Mouse (Mus musculus) midbrain, embryonic 10.5 days (tissue): Measurements from ENCODE around the gene Scrg1. TPM values are rescaled to one million over a fixed set of nuclear protein-coding genes. Genes with fewer than 3 reads are reported as not detected.

Source experiments
- DNase-seq: peaks from one replicate; pipeline ENCODE4 v3.0.0-alpha.2; 2017; ENCODE audit warnings: low spot score
- H3K27ac ChIP-seq: fragments of 300-500 bp; sonication (generic); replicated peaks from 2 replicates; pipeline ENCODE4 v1.5.1; 2016; ENCODE audit warnings: mild to moderate bottlenecking
- H3K27me3 ChIP-seq: fragments of 300-500 bp; sonication (generic); 2 replicates; pipeline ENCODE4 v1.6.1; 2016; ENCODE audit warnings: low read depth, mild to moderate bottlenecking; ENCODE audit not compliant: poor library complexity, severe bottlenecking
- H3K36me3 ChIP-seq: fragments of 300-500 bp; sonication (generic); 2 replicates; pipeline ENCODE4 v1.6.1; 2016; ENCODE audit warnings: mild to moderate bottlenecking, moderate library complexity
- H3K4me1 ChIP-seq: fragments of 300-500 bp; sonication (generic); 2 replicates; pipeline ENCODE4 v1.6.1; 2016
- H3K4me3 ChIP-seq: fragments of 300-500 bp; sonication (generic); 2 replicates; pipeline ENCODE4 v1.5.1; 2016; ENCODE audit warnings: mild to moderate bottlenecking, moderate library complexity
- H3K9me3 ChIP-seq: fragments of 300-500 bp; sonication (generic); replicated peaks from 2 replicates; pipeline ENCODE4 v1.6.1; 2016; ENCODE audit warnings: mild to moderate bottlenecking
- WGBS: fragments of 180-500 bp; shearing (Covaris S2); methylation state at CpG from one replicate; pipeline ENCODE4 v1.1.7; 2016; 5-methylcytosine and 5-hydroxymethylcytosine counted together
- polyA plus RNA-seq: library from polyadenylated mRNA; unstranded; fragments of >200 nt; fragmentation: Nextera tagmentation; extraction: Ambion mirVana; gene quantifications from 2 replicates; pipeline ENCODE4 v1.2.1, GENCODE M21; 2016

Gene Scrg1
- polyA plus RNA-seq, 1 experiment from 2014 or later = 0.35 TPM

DNA sequence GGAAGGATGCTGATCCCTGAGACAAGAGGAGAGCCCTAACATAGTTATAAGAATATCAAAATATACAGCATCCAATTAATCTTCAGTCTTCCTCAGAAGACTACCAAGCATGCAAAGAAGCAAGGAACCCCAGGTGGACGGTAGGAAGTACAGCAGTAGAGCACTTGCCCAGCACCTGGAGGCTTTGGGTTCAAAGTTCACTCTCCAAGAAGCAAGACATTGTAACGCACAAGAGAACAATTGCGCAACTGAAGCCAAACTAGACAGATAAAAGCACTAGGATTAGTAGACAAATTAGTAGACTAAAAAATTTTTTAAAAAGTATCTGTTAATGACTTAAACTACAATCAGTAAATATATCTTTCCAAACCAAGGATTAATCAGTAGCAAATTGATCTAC lies 8.0 kb downstream of the Scrg1 start:
- Histone ChIP-seq H3K9me3 (no peaks in the 10 kb centered on the region), H3K4me1 (no peaks in the 10 kb centered on the region), H3K27ac (no peak overlapping the region), H3K36me3 (no peaks in the 10 kb centered on the region), H3K27me3 (no peaks in the 10 kb centered on the region), H3K4me3 (no peak overlapping the region)
- DNase-seq = no peak
- 85% methylated on average over 3 of the region's 3 CpGs for WGBS

DNA sequence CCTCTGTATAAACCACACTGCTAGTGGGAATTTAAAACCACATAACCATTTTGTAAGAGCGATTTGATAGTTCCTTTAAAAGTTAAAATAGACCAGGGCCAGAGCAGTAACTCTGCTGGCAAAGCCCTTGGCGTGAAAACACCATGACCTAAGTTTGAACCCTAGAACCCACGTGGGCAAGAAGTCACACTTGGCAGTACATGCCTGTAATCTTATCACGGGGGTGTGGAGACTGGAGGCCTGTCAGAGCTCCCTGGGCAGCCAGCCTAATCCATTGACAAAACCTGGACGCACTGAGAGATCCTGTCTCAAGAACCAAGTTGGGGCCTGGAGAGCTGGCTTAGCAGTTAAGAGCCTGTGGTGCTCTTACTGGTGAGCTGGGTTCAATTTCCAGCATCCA lies 12.9 kb downstream of the Scrg1 start:
- H3K27me3 ChIP-seq = no peaks in the 10 kb centered on the region
- no peaks in the 10 kb centered on the region for H3K36me3 ChIP-seq
- WGBS = 65% methylated on average over 5 of the region's 5 CpGs
- no peak overlapping the region for H3K4me3 ChIP-seq
- H3K9me3 ChIP-seq = no peaks in the 10 kb centered on the region
- no peak overlapping the region for H3K27ac ChIP-seq
- no peaks in the 10 kb centered on the region for H3K4me1 ChIP-seq
- DNase-seq = no peak

DNA sequence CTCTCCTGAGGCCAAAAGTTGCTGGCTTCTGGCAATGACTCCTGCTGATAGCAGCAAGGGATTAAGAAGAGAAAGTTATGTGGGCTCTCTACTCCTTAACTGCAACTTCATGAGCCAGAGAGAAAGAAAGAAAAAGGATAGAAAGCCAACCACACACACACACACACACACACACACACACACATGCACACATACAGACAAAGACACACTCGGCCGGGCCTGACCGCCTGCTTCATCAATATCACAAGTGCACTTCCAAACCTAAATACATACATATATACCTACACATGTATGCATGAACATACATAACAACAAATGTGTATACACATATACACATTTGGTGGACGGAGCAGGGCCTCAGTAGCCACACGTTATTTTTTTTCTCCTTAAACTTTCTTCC lies 15.1 kb downstream of the Scrg1 start:
- Histone ChIP-seq H3K27me3 (no peaks in the 10 kb centered on the region), H3K36me3 (no peaks in the 10 kb centered on the region), H3K4me1 (no peaks in the 10 kb centered on the region), H3K27ac (no peak overlapping the region), H3K9me3 (no peaks in the 10 kb centered on the region), H3K4me3 (no peak overlapping the region)
- 92% methylated on average over 5 of the region's 5 CpGs for WGBS
- DNase-seq = no peak

DNA sequence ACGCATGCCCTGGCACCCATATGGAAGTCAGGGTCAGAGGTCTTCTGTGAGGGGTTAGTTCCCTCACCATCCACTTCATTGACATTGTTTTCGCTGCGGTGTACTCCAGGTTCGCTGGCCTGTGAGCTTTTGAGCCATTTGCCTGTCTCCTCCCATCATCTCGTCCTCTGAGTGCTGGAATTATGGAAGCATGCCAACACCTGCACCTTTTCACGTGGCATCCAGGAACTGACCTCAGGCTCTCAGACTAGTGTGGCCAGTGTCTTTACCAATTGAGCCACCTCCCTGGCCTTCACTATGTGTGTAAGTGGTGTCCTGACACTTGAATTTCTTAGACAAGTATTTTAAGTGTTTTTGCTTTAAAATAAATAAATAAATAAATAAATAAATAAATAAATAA lies 18.0 kb downstream of the Scrg1 start:
- no peaks in the 10 kb centered on the region for H3K9me3 ChIP-seq
- no peak overlapping the region for H3K27ac ChIP-seq
- DNase-seq = no peak
- no peak overlapping the region for H3K4me3 ChIP-seq
- no peaks in the 10 kb centered on the region for H3K27me3 ChIP-seq
- WGBS = 84% methylated on average over 6 of the region's 6 CpGs
- no peaks in the 10 kb centered on the region for H3K4me1 ChIP-seq
- no peaks in the 10 kb centered on the region for H3K36me3 ChIP-seq

DNA sequence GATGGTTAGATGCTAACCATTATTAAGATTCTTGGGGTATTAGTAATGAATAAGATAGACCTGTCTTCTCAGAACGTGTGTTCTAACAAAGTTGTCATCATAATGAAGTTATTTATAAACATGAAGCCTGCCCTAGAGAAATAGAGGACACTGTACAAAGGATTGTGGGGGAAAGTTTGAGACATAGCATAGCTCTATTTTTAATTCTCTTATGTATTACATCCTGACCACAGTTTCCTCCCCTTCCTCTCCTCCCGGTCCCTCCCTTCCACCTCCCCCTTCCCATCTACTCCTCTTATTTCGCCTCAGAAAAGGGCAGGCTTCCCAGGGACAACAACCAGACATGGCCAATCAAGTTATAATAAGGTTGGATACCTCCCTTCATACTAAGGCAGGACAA lies 22.7 kb downstream of the Scrg1 start:
- no peaks in the 10 kb centered on the region for H3K4me1 ChIP-seq
- H3K27ac ChIP-seq = no peak overlapping the region
- no peak for DNase-seq
- no peaks in the 10 kb centered on the region for H3K27me3 ChIP-seq
- WGBS = 87% methylated on average over 3 of the region's 3 CpGs
- H3K9me3 ChIP-seq = no peaks in the 10 kb centered on the region
- H3K36me3 ChIP-seq = peaks cover 32% of the 10 kb centered on the region
- no peak overlapping the region for H3K4me3 ChIP-seq

DNA sequence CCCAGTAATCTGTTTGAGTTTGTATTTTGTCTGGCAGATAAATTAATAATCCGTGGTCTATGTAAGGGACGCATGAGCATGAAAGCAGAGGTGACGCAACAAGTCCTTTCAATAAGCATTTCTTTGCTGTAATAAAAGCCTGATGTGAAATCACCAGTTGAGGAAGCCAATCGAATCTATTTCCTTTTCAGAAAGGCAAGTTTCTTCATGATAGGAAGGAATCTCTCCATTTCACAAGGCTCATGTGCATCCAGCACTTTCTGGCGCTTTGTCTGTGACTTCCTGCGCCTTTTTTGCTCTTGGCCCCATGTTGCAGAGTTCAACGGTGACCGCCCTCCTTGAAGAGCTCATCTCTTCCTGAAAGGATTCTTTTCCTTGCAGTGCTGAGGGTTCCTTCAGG lies 24.0 kb downstream of the Scrg1 start:
- Histone ChIP-seq H3K27ac (no peak overlapping the region), H3K36me3 (peaks cover 45% of the 10 kb centered on the region), H3K4me3 (no peak overlapping the region), H3K9me3 (no peaks in the 10 kb centered on the region), H3K4me1 (peaks cover under 1% of the 10 kb centered on the region; the same call in 1 of the 2 replicates), H3K27me3 (no peaks in the 10 kb centered on the region)
- no peak for DNase-seq
- 92% methylated on average over 8 of the region's 8 CpGs for WGBS

DNA sequence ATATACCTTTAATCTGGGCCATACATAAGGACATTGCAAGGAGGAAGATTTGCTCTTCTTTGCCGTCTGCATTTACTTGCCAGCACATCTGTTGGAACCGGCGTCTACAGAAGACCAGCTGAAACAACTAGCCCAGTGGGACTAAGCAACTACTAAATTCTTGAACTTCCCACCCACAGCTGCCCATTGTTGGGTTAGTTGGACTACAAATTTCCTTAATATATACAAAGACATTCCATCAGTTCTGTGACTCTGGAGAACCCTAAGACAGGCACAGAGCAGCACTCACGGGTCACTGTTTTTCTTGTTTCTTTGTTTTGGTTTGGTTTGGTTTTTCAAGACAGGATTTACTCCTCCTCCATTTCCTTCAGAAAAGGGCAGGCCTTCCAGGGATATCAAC lies 24.9 kb downstream of the Scrg1 start:
- DNase-seq = no peak
- Histone ChIP-seq H3K4me1 (peaks cover 10% of the 10 kb centered on the region), H3K27ac (no peak overlapping the region), H3K9me3 (no peaks in the 10 kb centered on the region), H3K36me3 (peaks cover 52% of the 10 kb centered on the region), H3K4me3 (no peak overlapping the region), H3K27me3 (no peaks in the 10 kb centered on the region)
- WGBS = 79% methylated on average over 4 of the region's 4 CpGs

DNA sequence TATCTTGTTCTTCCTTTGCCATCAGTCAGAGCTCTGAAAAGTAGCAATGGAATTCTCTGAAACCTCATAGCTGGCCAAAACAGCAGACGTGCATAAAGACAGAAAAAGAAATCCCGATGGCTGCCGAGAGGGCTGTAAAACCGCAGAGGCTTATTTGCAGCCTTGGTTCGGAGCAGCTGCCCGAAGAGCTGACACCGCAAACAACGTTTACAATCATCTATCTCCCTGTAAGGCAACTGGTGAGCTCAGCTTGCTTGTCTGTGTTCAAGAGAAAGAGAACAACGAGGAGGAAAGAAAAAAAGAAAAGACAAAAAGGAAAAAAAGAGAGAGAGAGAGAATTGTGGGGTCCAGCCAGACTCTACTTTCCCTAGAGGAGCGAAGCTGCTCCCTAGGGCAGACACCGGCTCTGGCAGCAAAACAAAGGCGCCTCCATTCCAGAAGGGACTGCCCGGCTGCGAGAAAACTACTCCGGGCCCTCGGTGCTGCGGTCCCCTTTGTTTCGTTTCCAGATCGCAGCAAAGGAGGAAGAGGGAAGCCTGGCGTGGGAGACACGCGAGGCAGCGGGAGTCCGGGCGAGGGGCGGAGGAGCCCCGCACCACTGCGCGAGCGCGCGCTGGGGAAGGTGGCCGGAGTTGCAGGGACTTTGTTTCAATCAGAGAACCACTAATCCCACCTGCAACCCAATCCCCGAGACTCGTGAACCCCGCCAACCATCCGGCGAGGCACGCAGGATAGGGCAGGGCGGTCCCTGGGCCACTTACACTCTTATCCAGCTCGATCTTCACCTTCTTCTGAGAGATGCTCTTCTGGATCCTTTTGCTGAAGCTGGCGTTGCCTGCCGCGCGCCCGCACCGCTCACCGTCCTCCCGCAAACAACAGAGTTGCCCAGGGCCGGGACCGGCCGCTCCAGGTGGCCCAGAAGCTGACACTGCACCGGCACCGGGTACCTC lies 31.0 kb downstream of the Scrg1 start:
- peak; percentile 74 for DNase-seq
- Histone ChIP-seq H3K9me3 (no peaks in the 10 kb centered on the region), H3K4me1 (peaks cover 16% of the 10 kb centered on the region), H3K36me3 (peaks cover 37% of the 10 kb centered on the region), H3K27ac (peak overlapping the region; percentile 95), H3K4me3 (peak overlapping the region; percentile 97), H3K27me3 (no peaks in the 10 kb centered on the region)
- WGBS = under 1% methylated on average over 54 of the region's 54 CpGs

DNA sequence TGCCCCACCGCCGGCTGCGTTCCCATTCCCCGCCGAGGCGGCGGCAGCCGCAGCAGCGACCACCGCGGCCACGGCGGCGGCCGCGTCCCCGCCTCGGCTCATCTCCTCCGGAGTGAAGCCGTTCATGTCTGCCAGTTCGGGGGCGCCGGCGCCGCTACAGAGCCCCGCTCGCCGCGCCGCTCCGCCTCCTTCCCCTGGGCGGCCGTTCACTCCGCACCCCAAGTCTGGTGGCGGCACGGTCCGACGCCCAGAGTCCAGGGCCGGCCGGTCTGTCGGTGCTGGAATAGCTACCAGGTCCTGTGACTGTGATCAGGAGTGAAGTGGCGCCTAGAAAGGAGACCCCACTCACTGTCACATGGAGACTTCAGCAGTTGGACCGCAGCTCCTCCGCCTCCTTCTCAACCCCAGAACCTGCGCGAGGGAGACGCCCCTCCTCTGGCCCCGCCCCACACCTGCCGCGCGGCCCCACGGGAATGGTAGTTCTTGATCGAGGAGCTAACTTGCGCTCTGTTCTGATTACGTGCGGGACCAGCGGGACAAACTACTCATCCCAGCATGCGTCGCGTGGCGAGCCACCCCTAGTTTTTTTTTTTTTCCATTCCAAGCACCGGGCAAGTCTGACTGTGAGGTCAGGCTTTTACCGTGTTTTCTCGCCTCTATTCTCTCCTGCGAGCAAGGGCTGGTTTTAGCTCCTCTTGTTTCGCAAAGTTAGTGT lies 31.9 kb downstream of the Scrg1 start, which contains the start of gene Sap30:
TSS of gene Sap30 (minus strand) at position 420 of the 715 bp plus-strand sequence.
- H3K36me3 ChIP-seq = peaks cover 29% of the 10 kb centered on the region
- no peaks in the 10 kb centered on the region for H3K9me3 ChIP-seq
- under 1% methylated on average over 66 of the region's 66 CpGs for WGBS
- no peaks in the 10 kb centered on the region for H3K27me3 ChIP-seq
- peak within 1 kb of the TSS; percentile 97 for H3K4me3 ChIP-seq
- peak; percentile 99 for DNase-seq
- H3K4me1 ChIP-seq = peaks cover 16% of the 10 kb centered on the region
- H3K27ac ChIP-seq = peak within 1 kb of the TSS; percentile 95

DNA sequence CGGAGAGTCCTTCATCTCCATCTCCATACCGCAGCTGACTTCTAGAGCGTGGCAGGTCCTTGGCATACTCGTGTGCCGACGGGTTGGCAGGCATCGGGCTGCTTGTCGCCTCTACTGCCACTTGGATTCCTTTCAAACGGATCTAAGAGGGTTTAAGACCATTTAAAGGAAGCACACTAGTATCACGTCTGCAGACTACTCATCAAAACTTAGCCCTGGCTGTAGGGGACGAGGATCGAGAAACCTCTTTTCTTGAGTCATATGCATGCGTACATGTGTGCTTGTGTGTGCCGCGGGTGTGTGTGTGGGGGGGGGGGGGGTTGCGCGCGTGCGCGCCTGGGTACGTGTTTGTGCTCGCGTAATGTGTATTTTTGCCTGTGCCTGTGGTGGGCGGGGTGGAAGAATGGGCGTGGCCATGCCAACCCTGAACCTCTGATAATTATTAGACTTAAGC lies 32.6 kb downstream of the Scrg1 start:
- H3K27me3 ChIP-seq = no peaks in the 10 kb centered on the region
- peak overlapping the region; percentile 95 for H3K27ac ChIP-seq
- H3K4me1 ChIP-seq = peaks cover 16% of the 10 kb centered on the region
- peaks cover 21% of the 10 kb centered on the region for H3K36me3 ChIP-seq
- peak overlapping the region; percentile 97 for H3K4me3 ChIP-seq
- under 1% methylated on average over 25 of the region's 25 CpGs for WGBS
- H3K9me3 ChIP-seq = no peaks in the 10 kb centered on the region
- DNase-seq = peak; percentile 79

DNA sequence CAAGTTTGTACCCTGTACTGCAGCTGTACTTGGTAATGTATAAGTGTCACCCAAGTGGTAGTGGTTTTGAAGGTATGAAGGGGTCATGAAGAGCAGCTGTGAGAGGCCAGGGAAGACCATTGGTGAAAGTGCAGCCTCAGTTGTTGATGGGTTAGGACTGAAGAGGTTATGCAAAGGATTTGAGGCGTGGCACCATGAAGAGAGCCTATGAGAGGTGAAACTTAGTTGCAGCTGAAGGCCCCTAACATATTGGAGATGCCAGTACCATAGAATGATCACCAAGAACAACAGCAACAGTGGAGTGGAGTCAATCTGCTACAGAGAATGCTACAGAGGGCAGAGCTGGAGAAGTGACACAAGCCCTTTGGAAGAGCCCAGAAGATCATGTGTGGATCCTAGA lies 33.6 kb downstream of the Scrg1 start:
- no peak for DNase-seq
- peaks cover 11% of the 10 kb centered on the region for H3K36me3 ChIP-seq
- H3K27ac ChIP-seq = no peak overlapping the region
- 84% methylated on average over 1 of the region's 1 CpGs for WGBS
- H3K9me3 ChIP-seq = no peaks in the 10 kb centered on the region
- 0 out of 2 replicates have a peak overlapping the region, but pooled peaks have one; percentile 97 for H3K4me3 ChIP-seq
- H3K27me3 ChIP-seq = no peaks in the 10 kb centered on the region
- peaks cover 16% of the 10 kb centered on the region for H3K4me1 ChIP-seq

DNA sequence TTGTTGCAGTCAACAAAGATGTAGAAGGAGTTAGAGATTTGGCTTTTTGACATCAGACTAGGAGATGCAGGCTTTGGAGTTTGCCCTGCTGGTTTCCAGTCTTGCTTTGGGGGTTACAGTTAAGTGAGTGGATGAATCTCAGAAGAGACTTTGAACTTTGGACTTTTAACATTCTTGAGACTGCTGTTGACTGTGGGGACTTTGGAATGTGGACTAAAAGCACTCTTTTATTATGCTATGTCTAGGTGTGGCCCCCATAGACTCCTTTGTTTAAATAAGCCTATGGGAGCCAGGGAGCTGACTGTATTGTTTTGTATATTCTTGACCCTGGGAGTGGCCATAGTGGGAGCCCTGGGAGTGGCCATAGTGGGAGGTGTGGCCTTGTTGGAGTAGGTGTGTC lies 34.2 kb downstream of the Scrg1 start:
- Histone ChIP-seq H3K27ac (no peak overlapping the region), H3K36me3 (peaks cover 6% of the 10 kb centered on the region; the same call in 1 of the 2 replicates), H3K4me3 (no peak overlapping the region), H3K27me3 (no peaks in the 10 kb centered on the region), H3K9me3 (no peaks in the 10 kb centered on the region), H3K4me1 (peaks cover 13% of the 10 kb centered on the region)
- DNase-seq = no peak

DNA sequence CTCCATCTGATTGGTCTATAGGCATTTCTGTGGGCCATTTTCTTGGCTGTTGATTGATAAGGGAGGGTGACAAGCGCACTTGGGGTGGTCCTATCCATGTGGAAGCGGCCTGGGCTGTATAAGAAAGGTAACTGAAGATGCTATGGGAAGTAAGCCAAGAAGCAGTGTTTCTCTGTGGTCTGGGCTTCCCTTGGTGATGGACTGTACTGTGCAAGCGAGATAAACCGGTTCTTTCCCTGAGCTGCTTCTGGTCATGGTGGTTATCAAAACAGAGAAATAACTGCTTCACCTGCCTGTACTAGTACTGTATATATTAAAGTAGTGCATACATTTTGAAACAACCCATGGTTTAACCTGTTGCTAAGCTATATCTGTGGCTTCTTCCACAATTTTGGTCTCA lies 36.1 kb downstream of the Scrg1 start:
- H3K4me1 ChIP-seq = 0 out of 2 replicates have a peak, but pooled peaks cover 3% of the 10 kb centered on the region
- no peaks in the 10 kb centered on the region for H3K36me3 ChIP-seq
- no peak overlapping the region for H3K4me3 ChIP-seq
- H3K27me3 ChIP-seq = no peaks in the 10 kb centered on the region
- DNase-seq = no peak
- H3K27ac ChIP-seq = no peak overlapping the region
- WGBS = 96% methylated on average over 4 of the region's 4 CpGs
- H3K9me3 ChIP-seq = no peaks in the 10 kb centered on the region
